Mouse (Mus musculus) left cerebral cortex, adult 9 months (tissue): ENCODE results near the gene Cldn24.

Experiments
- DNase-seq, 2 experiments: peaks; one replicate each; pipeline ENCODE4 v3.0.0; 2022; ENCODE audit warnings: low spot score in 2 of 2

The Cldn24 gene

GRCm38 (mm10) chr8:47826911-47827310, 5.0 kb downstream of the Cldn24 start:
- no peak for DNase-seq

- DNase-seq, result no peak
These were observed 10.7 kb downstream of the Cldn24 start for GRCm38 (mm10) chr8:47832616-47833015.

- no peak for DNase-seq
These were observed 12.0 kb downstream of the Cldn24 start for GRCm38 (mm10) chr8:47833944-47834343.

- no peak for DNase-seq
These were observed 21.1 kb downstream of the Cldn24 start for GRCm38 (mm10) chr8:47843063-47843462.

- DNase-seq, result no peak
These were observed 21.7 kb downstream of the Cldn24 start for GRCm38 (mm10) chr8:47843651-47844050.

GRCm38 (mm10) chr8:47845956-47846355, 24.0 kb downstream of the Cldn24 start:
- DNase-seq, result no peak

GRCm38 (mm10) chr8:47847161-47847560, 25.2 kb downstream of the Cldn24 start:
- DNase-seq, result no peak

GRCm38 (mm10) chr8:47847931-47848330, 26.0 kb downstream of the Cldn24 start:
- DNase-seq, result no peak

- no peak for DNase-seq
These were observed 27.9 kb downstream of the Cldn24 start for GRCm38 (mm10) chr8:47849842-47850241.

- DNase-seq, result peak in 1 of 2 experiments; percentile 22
These were observed 30.0 kb downstream of the Cldn24 start for GRCm38 (mm10) chr8:47851824-47852502.

GRCm38 (mm10) chr8:47852737-47853136, 30.8 kb downstream of the Cldn24 start:
- DNase-seq, result no peak

GRCm38 (mm10) chr8:47853356-47853755, 31.4 kb downstream of the Cldn24 start:
- DNase-seq, result no peak

GRCm38 (mm10) chr8:47859259-47859658, 37.3 kb downstream of the Cldn24 start:
- DNase-seq, result peak in 1 of 2 experiments; percentile 52

GRCm38 (mm10) chr8:47866568-47866967, 44.6 kb downstream of the Cldn24 start:
- no peak for DNase-seq

GRCm38 (mm10) chr8:47867067-47867466, 45.1 kb downstream of the Cldn24 start:
- DNase-seq, result peak; percentile 27 to 89
